Mouse (Mus musculus): ENCODE results near the gene Vav2. TPM values are rescaled to one million over a fixed set of nuclear protein-coding genes. Genes with fewer than 3 reads are reported as not detected.
A peak's percentile ranks its signal among the peaks of the same experiment; 100 is the strongest.

Vav2 gene
- total RNA-seq, 2 experiments from 2014 or later: 5.9 to 11.0 TPM

DNA sequence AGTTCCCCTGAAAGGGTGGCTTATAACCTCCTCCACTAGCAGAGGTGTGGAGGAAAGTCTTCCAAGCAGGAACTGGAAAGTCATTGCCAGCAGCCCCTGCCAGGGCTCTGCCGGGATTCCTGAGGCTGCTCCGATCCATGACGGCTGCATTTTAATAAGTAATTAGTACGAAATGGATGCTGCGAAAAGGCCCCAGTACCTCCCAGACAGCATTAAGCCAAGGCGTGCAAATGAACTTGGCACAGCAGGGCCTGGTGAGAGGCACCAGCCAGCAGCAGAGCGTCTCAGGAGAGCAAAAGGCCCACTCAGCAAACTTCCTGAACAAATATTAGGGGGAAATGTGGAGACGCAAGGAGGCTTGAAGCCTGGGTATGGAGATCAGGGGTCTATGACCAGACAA lies 49.7 kb downstream of the Vav2 start:
- ATAC-seq (ENCODE audit: poor library complexity, severe bottlenecking): no peak

DNA sequence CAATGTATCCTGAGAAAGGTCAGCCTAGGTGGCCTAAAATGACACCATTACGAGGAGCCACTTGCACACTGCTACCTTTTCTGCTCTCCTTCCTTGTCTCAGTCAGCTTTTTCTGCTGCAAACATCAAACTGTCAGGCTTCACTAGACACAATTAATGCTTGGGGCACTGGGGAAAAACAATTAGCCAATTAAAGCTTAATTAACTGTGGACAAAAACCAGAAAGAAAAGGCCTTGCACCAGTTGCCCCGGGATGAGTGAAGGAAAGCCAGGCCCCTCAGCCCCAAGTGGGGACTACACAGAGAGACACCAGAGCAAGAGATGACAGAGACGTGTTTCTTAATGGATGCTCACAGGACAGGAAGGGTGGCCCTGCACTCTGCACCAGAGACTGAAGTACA lies 51.7 kb downstream of the Vav2 start:
- no peak for ATAC-seq (ENCODE audit: poor library complexity, severe bottlenecking)

DNA sequence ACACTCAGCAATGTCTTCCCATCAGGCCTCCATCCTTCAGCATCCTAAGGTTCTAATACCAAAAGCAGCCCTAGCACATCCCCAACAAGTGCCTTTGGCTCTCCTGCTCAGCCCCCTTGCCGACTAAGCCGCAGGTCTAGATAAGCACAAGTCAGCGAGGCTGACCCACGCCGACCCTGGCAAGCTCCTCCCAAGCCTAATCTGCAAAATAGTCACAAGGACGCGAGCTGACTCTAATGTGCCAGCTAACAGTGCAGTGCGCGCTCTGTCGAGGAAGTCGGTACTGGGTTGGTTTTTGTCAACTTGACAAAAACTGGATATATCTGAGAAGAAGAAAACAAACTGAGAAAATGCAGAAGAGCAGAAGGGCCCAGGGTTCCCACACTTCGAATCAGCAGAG lies 53.5 kb downstream of the Vav2 start:
- no peak for ATAC-seq (ENCODE audit: poor library complexity, severe bottlenecking)

DNA sequence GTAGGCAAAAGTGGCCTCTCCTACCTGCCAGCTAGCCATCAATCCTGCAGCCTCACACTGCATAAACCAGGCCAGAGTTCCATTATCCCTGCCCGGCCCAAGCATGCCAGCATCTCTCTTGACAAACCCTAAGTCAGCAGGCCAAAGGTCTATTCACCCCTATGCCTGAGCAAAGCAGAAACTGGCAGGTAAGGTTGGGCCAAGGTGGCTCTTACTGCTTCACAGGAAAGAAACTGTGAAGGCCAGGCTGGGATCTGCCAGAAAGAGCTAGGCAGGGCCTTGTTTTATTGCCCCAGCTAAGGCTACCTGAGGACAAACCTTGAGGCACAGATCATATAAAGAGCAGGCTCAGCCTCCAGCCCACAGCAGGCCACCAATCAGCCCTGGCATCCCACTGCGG lies 55.4 kb downstream of the Vav2 start:
- ATAC-seq (ENCODE audit: poor library complexity, severe bottlenecking): no peak

DNA sequence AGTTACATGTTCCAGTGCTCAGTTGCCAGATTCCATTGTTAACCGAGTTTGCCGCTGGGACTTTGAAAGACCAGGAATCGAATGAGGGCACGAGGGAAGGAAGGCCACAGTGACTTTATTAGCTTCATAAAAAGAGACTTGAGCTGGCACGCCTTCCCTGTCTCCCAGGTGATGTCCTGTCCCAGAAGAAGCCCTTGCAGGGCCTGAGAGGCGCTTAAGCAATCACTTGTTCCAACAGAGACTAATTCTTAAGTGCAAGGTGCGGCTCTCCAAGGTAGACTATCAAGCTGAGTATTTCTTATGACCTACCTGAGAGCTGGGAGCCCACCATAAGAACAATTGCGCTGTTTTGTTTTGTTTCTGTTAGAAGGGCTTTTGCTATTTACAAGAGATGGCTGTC lies 57.9 kb downstream of the Vav2 start:
- no peak for ATAC-seq (ENCODE audit: poor library complexity, severe bottlenecking)

DNA sequence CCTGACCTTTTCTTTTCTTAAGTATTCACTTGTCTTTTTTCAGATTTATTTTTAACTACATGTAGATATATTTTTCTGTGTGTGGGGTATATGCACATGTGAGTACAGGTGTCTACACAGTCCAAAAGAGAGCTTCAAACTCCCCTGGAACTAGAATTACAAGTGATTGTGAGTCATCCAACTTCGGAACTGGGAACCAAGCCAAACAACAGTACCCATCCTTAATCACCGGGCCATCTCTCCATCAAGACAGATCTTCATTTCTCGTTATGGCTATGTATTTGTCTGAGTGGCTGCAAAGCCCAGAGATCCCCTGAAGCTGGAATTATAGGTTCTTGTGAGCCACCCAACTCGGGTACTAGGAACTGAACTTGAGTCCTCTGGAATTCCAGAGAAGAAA lies 61.5 kb downstream of the Vav2 start:
- ATAC-seq (ENCODE audit: poor library complexity, severe bottlenecking): no peak

DNA sequence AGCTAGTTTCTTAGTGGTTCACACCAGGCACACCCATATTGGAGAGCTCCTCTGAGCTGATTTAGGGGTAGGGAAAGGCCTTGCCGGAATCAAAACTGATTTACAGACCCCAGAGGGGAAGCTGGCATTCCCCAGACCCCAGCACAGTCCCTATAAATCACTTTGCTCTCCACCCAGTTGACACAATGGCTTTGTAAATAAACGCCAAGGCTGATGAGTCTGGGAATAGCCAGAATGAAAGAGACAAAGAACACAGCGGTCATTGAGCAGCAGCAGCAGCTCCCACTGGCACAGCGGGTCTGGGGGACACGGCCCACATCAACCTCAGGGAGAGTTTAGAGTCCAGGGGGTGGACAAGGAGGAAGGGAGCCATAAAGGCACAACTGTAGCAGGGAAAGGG lies 65.0 kb downstream of the Vav2 start:
- ATAC-seq (ENCODE audit: poor library complexity, severe bottlenecking): no peak

DNA sequence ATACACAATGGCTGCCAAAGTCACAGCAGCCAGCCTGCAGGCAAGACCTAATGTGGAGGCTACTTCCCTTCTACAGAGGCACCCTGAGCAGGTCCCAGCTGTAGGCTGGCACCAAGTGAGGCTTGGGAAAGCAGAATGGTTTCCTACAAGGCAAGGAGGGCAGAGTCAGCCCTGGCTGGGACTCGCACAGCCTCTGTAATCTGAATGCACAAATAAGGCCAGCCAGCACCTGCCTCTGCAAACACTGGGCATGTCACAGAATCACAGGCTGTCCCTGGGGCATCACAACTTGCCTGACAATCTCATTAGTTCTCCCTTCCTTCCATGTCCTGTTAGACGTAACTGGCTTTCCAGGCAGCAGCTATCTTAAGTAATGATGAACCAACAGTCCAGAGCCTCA lies 68.4 kb downstream of the Vav2 start:
- ATAC-seq (ENCODE audit: poor library complexity, severe bottlenecking): no peak

DNA sequence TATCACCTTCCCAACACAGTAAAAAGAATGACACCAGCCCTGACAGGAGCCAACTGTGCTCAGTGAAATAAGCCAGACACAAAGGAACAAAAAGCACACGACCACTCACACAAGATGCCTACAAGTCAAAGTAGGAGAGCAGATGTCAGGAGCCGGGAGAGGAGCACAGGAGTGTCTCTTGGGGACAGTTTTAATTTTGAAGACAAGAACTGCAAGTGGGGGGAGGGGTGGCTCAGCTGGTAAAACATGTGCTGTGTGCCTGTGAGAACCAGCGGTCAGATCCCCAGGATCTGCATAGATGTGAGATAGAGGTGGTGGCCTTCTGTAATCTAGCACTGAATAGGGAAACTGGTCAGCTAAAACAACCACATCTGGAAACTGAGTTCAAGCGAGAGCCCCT lies 71.1 kb downstream of the Vav2 start:
- ATAC-seq (ENCODE audit: poor library complexity, severe bottlenecking): no peak

DNA sequence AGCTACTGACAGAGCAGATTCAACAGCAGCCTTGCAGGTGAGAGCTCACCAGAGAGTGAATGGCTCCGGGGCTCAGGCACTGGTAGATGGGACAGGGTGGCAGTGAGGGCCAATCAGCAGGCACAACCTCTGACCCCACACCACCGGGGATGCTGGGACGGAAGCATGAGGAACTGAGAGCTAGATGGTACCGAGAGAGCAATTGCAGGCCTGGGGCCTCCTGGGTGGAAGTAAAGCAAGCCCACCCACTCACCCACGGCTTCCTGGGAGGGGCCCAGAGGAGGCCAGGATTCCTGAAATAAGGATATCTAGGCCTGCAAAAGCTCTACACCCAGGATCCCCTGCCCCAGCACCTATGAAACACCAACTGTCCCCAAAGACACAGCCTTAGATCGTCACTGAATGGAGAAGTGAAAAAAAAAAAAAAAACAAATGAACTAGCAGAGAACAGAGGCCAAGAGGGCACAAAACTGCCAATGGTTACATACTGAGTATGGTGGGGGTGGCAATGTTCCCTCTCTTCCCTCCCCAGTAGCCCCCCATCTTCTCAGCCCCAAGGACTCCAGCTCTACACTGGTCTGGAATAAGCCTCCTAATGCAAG lies 72.1 kb downstream of the Vav2 start:
- ATAC-seq (ENCODE audit: poor library complexity, severe bottlenecking): peak; percentile 55; the same call in 1 of the 2 replicates

DNA sequence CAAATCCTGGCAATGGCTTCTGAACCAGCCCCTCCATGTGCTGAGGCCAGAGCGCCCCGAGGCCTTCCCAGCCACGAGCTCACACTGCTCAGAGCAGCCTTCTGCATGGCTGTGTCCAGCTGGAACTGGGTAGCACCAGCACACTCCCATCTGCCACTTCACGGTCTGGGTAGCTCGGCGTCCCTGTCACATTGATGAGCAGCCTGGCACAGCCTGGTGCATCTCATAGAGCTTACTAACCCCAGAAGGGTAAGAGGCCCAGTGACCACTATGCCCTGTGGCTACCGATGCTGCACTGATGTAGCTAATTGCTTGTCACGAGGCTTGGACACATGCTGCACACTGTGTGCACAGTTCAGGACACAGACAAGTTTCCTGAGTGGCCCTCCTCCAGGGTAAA lies 74.1 kb downstream of the Vav2 start:
- no peak for ATAC-seq (ENCODE audit: poor library complexity, severe bottlenecking)

DNA sequence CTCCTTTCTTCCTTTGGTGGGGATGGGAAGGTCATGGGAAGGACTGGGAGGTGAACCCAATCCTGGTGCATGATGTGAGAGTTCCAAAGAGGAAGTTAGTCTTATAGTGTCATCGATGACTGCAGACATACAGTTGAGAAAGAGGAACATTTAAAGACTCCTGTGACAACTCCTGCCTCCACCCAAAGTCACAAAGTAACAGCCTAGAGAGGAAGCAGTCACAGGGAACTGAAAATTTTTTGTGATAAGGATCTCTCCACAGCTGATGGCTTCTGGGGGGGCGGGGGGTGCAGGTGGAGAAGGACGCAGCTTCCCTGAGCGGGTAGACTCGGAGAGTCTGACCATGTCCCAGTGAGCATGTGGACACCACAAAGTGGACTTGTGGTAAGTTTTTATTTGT lies 76.5 kb downstream of the Vav2 start:
- ATAC-seq (ENCODE audit: poor library complexity, severe bottlenecking): peak; percentile 88

DNA sequence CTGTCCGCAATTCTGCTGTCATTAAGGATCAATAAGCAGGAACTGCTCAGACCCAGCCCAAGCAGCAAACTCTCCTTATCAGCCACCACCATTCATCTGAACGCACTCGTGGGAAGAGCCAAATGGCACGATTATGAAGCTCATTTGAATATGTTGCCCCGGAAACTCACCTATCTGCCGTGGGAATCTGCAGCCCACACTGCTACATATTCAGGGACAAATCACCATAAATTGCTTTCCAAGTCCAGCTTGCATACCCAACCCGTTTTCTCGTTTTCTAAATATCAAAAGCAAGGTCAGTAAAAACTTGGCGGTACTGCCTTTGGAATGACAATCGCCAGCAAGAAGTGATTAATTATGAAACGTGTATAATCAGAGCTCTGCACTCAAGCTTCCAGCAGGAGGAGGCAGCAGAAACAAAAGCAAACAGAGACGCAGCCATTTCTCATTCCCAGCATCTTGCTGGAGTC lies 82.8 kb downstream of the Vav2 start:
- no peak for ATAC-seq (ENCODE audit: poor library complexity, severe bottlenecking)

DNA sequence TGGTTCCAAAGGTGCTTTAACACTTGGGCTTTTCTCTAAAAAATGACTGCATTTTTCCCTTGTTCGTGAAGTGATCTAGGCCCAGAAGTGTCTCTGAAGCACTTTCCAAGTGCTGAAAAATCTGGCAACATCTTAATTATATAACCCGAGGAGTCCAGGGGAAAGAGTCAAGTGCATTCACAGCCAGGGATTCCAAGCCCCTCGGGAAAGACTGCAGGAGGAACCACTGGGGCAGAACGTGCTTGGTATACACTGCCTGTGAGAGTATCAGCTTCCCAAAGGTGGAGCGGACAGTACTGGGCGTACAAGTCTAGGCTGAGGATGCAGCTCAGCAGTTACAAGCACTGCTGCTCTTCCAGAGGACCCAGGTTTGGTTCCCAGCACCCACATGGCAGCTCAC lies 86.2 kb downstream of the Vav2 start:
- ATAC-seq (ENCODE audit: poor library complexity, severe bottlenecking): no peak

DNA sequence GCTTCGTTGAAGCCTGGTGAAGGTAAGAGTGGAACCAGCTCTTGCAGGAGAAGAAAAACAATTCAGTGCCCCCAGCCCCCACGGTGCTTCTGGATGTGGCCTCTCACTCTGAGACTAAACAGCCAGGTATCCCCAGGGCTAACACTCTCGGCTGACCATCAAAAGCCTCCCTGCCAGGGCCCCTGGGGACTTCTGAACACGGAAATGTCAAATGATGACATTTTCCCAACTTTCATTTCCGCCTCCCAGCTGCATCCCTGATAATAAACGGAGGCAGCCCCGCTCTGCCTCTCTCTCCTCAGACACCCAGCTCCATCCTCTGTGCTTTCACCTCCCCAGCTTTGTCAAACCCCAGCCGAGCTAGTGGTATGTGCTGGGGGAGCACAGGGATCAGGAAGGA lies 87.8 kb downstream of the Vav2 start:
- ATAC-seq (ENCODE audit: poor library complexity, severe bottlenecking): no peak

DNA sequence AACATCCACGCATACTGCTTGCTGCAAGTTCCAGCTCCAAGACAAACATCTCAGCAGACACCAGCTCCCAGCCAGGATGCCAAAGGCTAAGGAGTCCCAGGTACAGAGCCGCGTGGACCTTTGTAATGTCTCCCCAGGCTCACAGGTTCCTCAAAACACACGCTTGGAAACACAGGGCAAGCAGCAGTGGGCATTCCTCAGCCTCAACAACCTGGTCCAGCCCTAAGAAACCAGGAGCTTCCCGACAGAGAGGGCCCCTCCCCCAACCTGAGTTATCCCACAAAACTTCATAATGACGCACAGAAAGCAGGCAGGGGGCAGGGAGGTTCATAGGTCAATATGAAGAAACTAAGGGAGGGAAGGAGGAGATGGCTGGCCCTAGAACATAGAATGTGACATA lies 89.6 kb downstream of the Vav2 start:
- no peak for ATAC-seq (ENCODE audit: poor library complexity, severe bottlenecking)

DNA sequence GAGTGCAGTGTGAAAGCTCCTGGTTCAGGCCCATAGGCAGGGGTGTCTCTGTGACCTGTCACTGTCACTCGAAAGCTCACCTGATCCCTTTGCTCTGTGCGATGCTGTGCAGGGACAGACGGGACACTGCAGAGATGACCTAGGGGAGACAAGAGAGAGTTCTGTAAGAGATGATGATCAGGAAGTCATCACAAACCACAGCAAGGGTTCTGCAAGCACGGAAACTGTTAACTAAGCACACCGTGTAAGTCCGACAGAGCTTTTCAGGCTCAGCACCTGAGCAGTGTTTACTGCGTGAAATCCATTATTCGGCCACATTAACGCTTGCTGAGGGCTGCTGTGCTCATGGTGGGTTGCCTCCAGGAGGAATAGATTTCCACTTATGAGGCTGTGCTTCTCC lies 90.2 kb downstream of the Vav2 start:
- ATAC-seq (ENCODE audit: poor library complexity, severe bottlenecking): peak; percentile 35; the same call in 1 of the 2 replicates

DNA sequence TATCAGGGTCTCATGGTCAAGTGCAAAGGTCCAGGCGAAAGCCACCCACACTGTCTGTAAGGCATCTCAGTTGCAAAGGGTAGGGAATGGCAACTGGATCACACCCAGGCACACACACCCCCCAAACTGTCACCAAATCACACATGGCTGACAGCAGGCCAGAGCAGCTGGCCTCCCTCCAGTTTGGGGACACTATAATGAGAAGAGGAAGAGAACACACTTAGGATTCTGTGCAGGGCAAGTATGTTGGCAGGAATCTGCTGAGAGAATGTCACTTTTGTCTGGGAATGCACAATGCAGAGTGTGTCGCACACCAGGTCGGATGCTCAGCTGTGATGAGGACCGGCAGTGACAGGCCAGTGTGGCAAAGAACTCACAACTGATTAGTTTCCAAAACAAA lies 92.0 kb downstream of the Vav2 start:
- ATAC-seq (ENCODE audit: poor library complexity, severe bottlenecking): no peak

DNA sequence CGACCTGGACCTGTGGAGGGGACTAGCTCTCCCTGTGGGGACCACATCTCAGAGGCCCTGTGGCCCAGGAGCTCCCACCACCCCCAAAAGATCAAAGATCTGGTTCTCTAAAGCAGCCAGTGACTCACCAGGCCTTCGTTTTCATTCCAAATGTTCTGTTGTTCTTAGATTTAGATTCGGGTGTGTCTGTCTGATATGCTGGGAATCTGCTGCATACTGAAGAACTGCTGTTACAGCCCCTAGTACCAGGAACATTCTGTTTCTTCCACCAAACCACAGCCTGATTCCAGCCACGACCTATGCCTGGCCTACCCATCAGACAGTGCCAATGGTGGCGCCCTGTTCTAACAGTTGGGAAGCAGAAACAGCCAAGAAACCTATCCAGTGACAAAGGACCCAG lies 95.3 kb downstream of the Vav2 start:
- no peak for ATAC-seq (ENCODE audit: poor library complexity, severe bottlenecking)

DNA sequence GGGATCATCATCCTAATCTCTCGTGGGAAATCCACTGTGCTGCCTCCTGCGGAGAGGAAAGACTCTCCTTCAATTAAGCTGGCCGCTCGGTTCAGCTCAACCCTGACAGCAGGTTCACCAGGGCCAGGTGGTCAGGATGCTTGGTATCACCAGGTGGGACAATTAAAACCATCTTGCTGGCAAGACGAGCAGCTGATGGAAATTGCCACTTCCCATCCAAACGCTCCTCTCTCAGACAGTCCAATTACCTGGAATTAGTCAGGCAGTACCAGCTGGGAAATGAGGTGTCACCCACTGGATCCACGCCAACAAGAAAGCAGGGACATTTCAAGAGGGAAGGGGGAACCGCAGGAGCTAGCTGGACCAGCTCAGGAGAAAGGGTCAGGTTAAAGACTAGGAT lies 96.4 kb downstream of the Vav2 start:
- ATAC-seq (ENCODE audit: poor library complexity, severe bottlenecking): no peak

DNA sequence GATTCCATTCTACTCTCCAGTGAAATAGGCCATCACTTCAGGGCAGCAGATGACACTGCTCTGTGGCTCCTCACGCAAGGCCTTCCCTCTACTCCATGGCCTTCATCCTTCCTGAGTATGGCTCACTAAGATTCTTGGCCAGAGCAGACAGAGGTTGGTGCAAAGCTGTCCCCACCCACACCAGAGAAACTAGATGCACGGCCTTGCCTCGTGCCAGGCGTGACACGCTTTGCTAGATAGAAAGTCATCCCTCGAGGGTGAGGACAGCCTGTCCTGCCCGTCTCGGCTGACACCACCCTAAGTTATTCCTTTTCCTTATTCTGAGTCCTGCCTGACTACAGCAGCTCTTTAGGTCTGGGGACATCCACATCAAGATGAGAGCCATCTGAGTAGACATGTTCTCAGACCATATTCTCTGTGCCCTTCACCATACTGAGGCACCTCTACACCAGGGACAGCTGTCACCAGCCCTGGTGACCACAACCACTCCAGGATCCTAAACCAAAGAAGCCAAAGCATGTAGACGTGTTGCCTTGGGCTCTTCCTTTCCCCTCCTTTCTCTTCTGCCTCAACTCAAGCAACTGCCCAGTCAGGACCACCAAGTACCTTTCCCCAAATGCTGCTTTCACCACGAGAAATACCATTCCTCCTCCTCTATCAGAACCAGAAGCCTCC lies 97.3 kb downstream of the Vav2 start:
- ATAC-seq (ENCODE audit: poor library complexity, severe bottlenecking): no peak

DNA sequence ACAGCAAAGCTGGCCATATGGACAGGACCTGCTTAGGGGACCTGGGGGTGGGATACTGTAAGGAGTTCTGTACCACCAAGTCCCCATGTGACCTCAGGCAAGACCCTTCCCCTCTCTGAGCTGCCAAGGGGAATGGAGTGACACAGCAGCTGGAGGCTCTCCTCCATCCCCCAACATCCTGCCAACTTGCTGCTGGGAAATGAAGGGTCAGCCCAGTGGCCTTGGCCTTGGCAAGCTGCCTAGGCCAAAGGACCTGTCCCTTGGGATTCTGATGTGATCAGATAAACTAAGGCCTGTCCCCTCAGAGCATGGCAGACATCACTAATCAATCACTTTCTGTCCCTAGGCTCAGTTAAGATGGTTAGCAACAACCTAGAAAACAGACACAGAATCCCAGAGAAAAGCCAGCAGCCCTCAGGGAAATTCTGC lies 98.2 kb downstream of the Vav2 start:
- ATAC-seq (ENCODE audit: poor library complexity, severe bottlenecking): no peak

DNA sequence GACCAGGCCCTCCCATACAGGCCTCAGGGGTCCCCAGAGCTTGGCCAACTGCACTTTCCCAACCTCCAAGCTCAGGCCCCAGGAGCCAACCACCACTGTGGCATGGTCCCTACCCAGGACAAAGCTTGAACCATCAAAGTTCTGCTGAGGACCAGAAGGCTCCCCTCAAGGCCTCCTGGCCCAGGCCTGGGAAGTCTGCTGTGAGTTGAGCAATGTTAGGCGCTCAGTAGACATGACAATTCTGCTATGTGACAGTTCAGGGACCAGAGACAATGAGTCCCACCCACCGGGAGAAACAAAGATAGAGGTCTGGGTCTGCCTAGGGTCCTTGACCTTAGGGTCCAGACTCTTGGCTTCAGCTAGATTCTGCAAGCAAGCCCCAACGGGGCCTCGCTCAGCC lies 98.9 kb downstream of the Vav2 start:
- ATAC-seq (ENCODE audit: poor library complexity, severe bottlenecking): no peak
